8 mouse cellular contexts compared by ENCODE assay signal in genomic region chr17:31385671-31386665, GRCm38 (mm10). TPM values are rescaled to one million over a fixed set of nuclear protein-coding genes. Genes with fewer than 3 reads are reported as not detected.
A peak's percentile ranks its signal among the peaks of the same experiment; 100 is the strongest.
DNase-seq lines count a peak whose midpoint lies in the region; ATAC-seq lines count a peak whose summit lies in the region.

Gene Pde9a, plus strand, starts transcription at chr17:31386210.

- peak within 1 kb of the TSS; percentile 70 for H3K4me2 ChIP-seq in hindbrain, embryonic 15.5 days

- H3K9me3 ChIP-seq in hindbrain, embryonic 15.5 days, result no peaks in the 10 kb centered on the region

- H3K4me3 ChIP-seq in hindbrain, embryonic 15.5 days, result peak within 1 kb of the TSS; percentile 70

- peaks cover 49% of the 10 kb centered on the region for H3K4me1 ChIP-seq in hindbrain, embryonic 15.5 days (replicated peaks)

- H3K9ac ChIP-seq in hindbrain, embryonic 15.5 days, result peak within 1 kb of the TSS; percentile 69

- ATAC-seq in hindbrain, embryonic 15.5 days (ENCODE audit: low FRiP score, low read depth), result peak; percentile 91

- no peaks in the 10 kb centered on the region for H3K36me3 ChIP-seq in hindbrain, embryonic 15.5 days

- H3K27ac ChIP-seq in hindbrain, embryonic 15.5 days (replicated peaks), result peak within 1 kb of the TSS; percentile 77

- DNase-seq in ZHBTc4 (ENCODE audit: low read depth, low spot score), result peak; percentile 91
- DNase-seq in cerebellum, postnatal 4 days (ENCODE audit: low spot score in 2 of 2), result peak; percentile 57 to 74
- peak; percentile 47 for DNase-seq in gastrocnemius, postnatal 10 days
- DNase-seq in left cerebral cortex, adult 11 months (ENCODE audit: low spot score), result peak; percentile 27
- DNase-seq in lung, postnatal 14 days, result peak; percentile 77
- DNase-seq in right cerebral cortex, adult 2 months (ENCODE audit: low spot score in 2 of 2), result peak; percentile 57 to 59
- DNase-seq in urinary bladder, postnatal 36 days (ENCODE audit: low spot score in 2 of 2), result peak; percentile 52 to 55

- under 1% methylated on average over 45 of the region's 56 CpGs for WGBS in hindbrain, embryonic 15.5 days

- no peaks in the 10 kb centered on the region for H3K27me3 ChIP-seq in hindbrain, embryonic 15.5 days

RNA-seq across cellular contexts. Expression of gene Pde9a, which starts in this region (rescaled TPM):
- total RNA-seq in gastrocnemius, postnatal 10 days (2021), result 1 to 10 TPM; 4.7 to 5.8 TPM
- polyA plus RNA-seq in hindbrain, embryonic 15.5 days (2015; fragmentation: Nextera tagmentation; extraction: Ambion mirVana), result 28.1 and 34.2 TPM in 2 replicates

Comparison
In these comparisons a context has a peak if more than half of its experiments do, and no peak if none do; other contexts are left out.
1. Peak in every context shown above with its lines: DNase-seq, ATAC-seq, H3K4me3 ChIP-seq and H3K27ac ChIP-seq.
2. DNase-seq: peak in every context shown above with its lines; median percentile 91 in ZHBTc4; 77 in lung, postnatal 14 days; 66 in cerebellum, postnatal 4 days; 58 in right cerebral cortex, adult 2 months; 54 in urinary bladder, postnatal 36 days; 47 in gastrocnemius, postnatal 10 days; 27 in left cerebral cortex, adult 11 months.